Mouse (Mus musculus): ENCODE data around the gene Nmur1. TPM values are rescaled to one million over a fixed set of nuclear protein-coding genes. Genes with fewer than 3 reads are reported as not detected.

The Nmur1 gene
- polyA plus RNA-seq, 1 experiment from 2014 or later = not detected

- Histone ChIP-seq H3K27me3 (ENCODE audit: control insufficient read depth, insufficient read depth, low read length) (no peaks in the 10 kb centered on the region), H3K36me3 (replicated peaks; ENCODE audit: control insufficient read depth, insufficient read depth, low read depth, low read length) (no peaks in the 10 kb centered on the region), H3K27ac (replicated peaks; ENCODE audit: low read depth, low read length) (no peak overlapping the region), H3K9me3 (replicated peaks; ENCODE audit: control insufficient read depth, low read length) (no peaks in the 10 kb centered on the region), H3K4me3 (ENCODE audit: low read depth, low read length) (no peak overlapping the region), H3K4me2 (ENCODE audit: low read depth, low read length) (no peak overlapping the region), H3K9ac (replicated peaks; ENCODE audit: low read length) (no peak overlapping the region), H3K4me1 (ENCODE audit: control insufficient read depth, insufficient read depth, low read length) (no peaks in the 10 kb centered on the region)
- DNase-seq (ENCODE audit: low spot score) = no peak
- ATAC-seq (replicated peaks; ENCODE audit: insufficient number of reproducible peaks, low FRiP score, low TSS enrichment, low read depth) = no peak
- 87% methylated on average over 5 of the region's 5 CpGs for WGBS
Observed at GRCm38 (mm10) chr1:86414715-86415114, 11.3 kb downstream of the Nmur1 start.

DNA sequence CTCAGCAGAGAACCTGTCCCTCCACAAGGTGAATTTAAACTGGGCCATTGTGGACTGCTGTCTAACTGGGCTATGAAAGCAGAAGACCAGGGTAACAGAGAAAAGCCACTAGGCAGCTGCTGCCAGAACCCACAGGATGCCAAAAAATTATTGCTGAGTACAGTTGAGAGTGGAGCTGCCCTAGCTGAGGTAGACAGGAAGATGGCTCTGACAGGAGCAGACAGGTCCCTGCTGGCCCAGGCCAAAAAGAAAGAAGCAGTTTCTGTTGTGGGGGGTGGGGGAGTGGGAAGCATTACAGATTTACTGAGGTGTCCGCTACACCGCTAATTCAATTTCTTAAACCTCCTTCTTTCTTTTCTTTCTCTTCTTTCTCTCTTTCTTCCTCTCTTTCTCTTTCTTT is 16.6 kb downstream of the Nmur1 start:
- H3K27ac ChIP-seq (replicated peaks; ENCODE audit: low read depth, low read length) = no peak overlapping the region
- DNase-seq (ENCODE audit: low spot score) = no peak
- H3K27me3 ChIP-seq (ENCODE audit: control insufficient read depth, insufficient read depth, low read length) = no peaks in the 10 kb centered on the region
- H3K9ac ChIP-seq (replicated peaks; ENCODE audit: low read length) = no peak overlapping the region
- 89% methylated on average over 2 of the region's 2 CpGs for WGBS
- no peaks in the 10 kb centered on the region for H3K4me1 ChIP-seq (ENCODE audit: control insufficient read depth, insufficient read depth, low read length)
- no peak overlapping the region for H3K4me2 ChIP-seq (ENCODE audit: low read depth, low read length)
- no peaks in the 10 kb centered on the region for H3K36me3 ChIP-seq (replicated peaks; ENCODE audit: control insufficient read depth, insufficient read depth, low read depth, low read length)
- H3K9me3 ChIP-seq (replicated peaks; ENCODE audit: control insufficient read depth, low read length) = no peaks in the 10 kb centered on the region; the same call in 1 of the 2 replicates
- no peak overlapping the region for H3K4me3 ChIP-seq (ENCODE audit: low read depth, low read length)
- no peak for ATAC-seq (replicated peaks; ENCODE audit: insufficient number of reproducible peaks, low FRiP score, low TSS enrichment, low read depth)

DNA sequence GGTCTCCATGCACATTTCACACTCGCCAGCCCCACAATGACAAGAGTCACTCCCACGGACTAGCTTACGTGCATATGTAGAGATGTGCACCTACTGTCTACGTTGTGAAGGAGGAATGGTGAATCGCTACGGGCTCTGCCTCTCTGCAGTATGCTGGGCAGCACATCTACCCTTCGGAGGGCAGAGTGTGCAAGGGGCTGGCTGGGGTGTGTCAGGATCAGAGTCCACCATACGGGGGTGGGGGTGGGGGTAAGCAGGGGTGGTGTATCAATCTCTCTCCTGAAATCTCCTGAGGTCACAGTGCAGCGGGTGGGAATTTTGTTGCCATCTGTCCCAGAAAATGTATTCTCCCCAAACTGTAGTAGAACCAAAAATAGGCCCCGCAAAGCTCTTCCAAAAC is 17.5 kb downstream of the Nmur1 start:
- ATAC-seq (replicated peaks; ENCODE audit: insufficient number of reproducible peaks, low FRiP score, low TSS enrichment, low read depth) (no peak), DNase-seq (ENCODE audit: low spot score) (no peak)
- WGBS = 80% methylated on average over 10 of the region's 10 CpGs
- H3K27me3 ChIP-seq (ENCODE audit: control insufficient read depth, insufficient read depth, low read length) = no peaks in the 10 kb centered on the region
- no peak overlapping the region for H3K4me2 ChIP-seq (ENCODE audit: low read depth, low read length)
- no peaks in the 10 kb centered on the region; the same call in 1 of the 2 replicates for H3K9me3 ChIP-seq (replicated peaks; ENCODE audit: control insufficient read depth, low read length)
- no peaks in the 10 kb centered on the region for H3K4me1 ChIP-seq (ENCODE audit: control insufficient read depth, insufficient read depth, low read length)
- no peak overlapping the region for H3K4me3 ChIP-seq (ENCODE audit: low read depth, low read length)
- no peaks in the 10 kb centered on the region for H3K36me3 ChIP-seq (replicated peaks; ENCODE audit: control insufficient read depth, insufficient read depth, low read depth, low read length)
- H3K27ac ChIP-seq (replicated peaks; ENCODE audit: low read depth, low read length) = no peak overlapping the region
- no peak overlapping the region for H3K9ac ChIP-seq (replicated peaks; ENCODE audit: low read length)

GRCm38 (mm10) chr1:86406914-86407313 is 19.1 kb downstream of the Nmur1 start:
- no peaks in the 10 kb centered on the region for H3K27me3 ChIP-seq (ENCODE audit: control insufficient read depth, insufficient read depth, low read length)
- WGBS = 57% methylated on average over 8 of the region's 8 CpGs
- no peak overlapping the region for H3K4me2 ChIP-seq (ENCODE audit: low read depth, low read length)
- no peak overlapping the region for H3K27ac ChIP-seq (replicated peaks; ENCODE audit: low read depth, low read length)
- H3K9ac ChIP-seq (replicated peaks; ENCODE audit: low read length) = no peak overlapping the region
- DNase-seq (ENCODE audit: low spot score) (no peak), ATAC-seq (replicated peaks; ENCODE audit: insufficient number of reproducible peaks, low FRiP score, low TSS enrichment, low read depth) (no peak)
- H3K4me3 ChIP-seq (ENCODE audit: low read depth, low read length) = no peak overlapping the region
- no peaks in the 10 kb centered on the region for H3K36me3 ChIP-seq (replicated peaks; ENCODE audit: control insufficient read depth, insufficient read depth, low read depth, low read length)
- H3K9me3 ChIP-seq (replicated peaks; ENCODE audit: control insufficient read depth, low read length) = no peaks in the 10 kb centered on the region; the same call in 1 of the 2 replicates
- no peaks in the 10 kb centered on the region for H3K4me1 ChIP-seq (ENCODE audit: control insufficient read depth, insufficient read depth, low read length)

GRCm38 (mm10) chr1:86406313-86406712 is 19.7 kb downstream of the Nmur1 start:
- no peak overlapping the region for H3K4me3 ChIP-seq (ENCODE audit: low read depth, low read length)
- H3K4me2 ChIP-seq (ENCODE audit: low read depth, low read length) = no peak overlapping the region
- H3K4me1 ChIP-seq (ENCODE audit: control insufficient read depth, insufficient read depth, low read length) = no peaks in the 10 kb centered on the region
- no peaks in the 10 kb centered on the region for H3K27me3 ChIP-seq (ENCODE audit: control insufficient read depth, insufficient read depth, low read length)
- H3K9me3 ChIP-seq (replicated peaks; ENCODE audit: control insufficient read depth, low read length) = no peaks in the 10 kb centered on the region; the same call in 1 of the 2 replicates
- 78% methylated on average over 4 of the region's 4 CpGs for WGBS
- no peak overlapping the region for H3K27ac ChIP-seq (replicated peaks; ENCODE audit: low read depth, low read length)
- no peaks in the 10 kb centered on the region for H3K36me3 ChIP-seq (replicated peaks; ENCODE audit: control insufficient read depth, insufficient read depth, low read depth, low read length)
- no peak overlapping the region for H3K9ac ChIP-seq (replicated peaks; ENCODE audit: low read length)
- DNase-seq (ENCODE audit: low spot score) (no peak), ATAC-seq (replicated peaks; ENCODE audit: insufficient number of reproducible peaks, low FRiP score, low TSS enrichment, low read depth) (no peak)

GRCm38 (mm10) chr1:86404834-86405233 is 21.2 kb downstream of the Nmur1 start:
- ATAC-seq (replicated peaks; ENCODE audit: insufficient number of reproducible peaks, low FRiP score, low TSS enrichment, low read depth) (no peak), DNase-seq (ENCODE audit: low spot score) (no peak)
- no peak overlapping the region for H3K27ac ChIP-seq (replicated peaks; ENCODE audit: low read depth, low read length)
- H3K9ac ChIP-seq (replicated peaks; ENCODE audit: low read length) = no peak overlapping the region
- H3K4me3 ChIP-seq (ENCODE audit: low read depth, low read length) = no peak overlapping the region
- H3K27me3 ChIP-seq (ENCODE audit: control insufficient read depth, insufficient read depth, low read length) = no peaks in the 10 kb centered on the region
- H3K4me1 ChIP-seq (ENCODE audit: control insufficient read depth, insufficient read depth, low read length) = no peaks in the 10 kb centered on the region
- H3K36me3 ChIP-seq (replicated peaks; ENCODE audit: control insufficient read depth, insufficient read depth, low read depth, low read length) = no peaks in the 10 kb centered on the region
- WGBS = 60% methylated on average over 5 of the region's 5 CpGs
- no peaks in the 10 kb centered on the region; the same call in 1 of the 2 replicates for H3K9me3 ChIP-seq (replicated peaks; ENCODE audit: control insufficient read depth, low read length)
- no peak overlapping the region for H3K4me2 ChIP-seq (ENCODE audit: low read depth, low read length)

- H3K4me2 ChIP-seq (ENCODE audit: low read depth, low read length) = no peak overlapping the region
- H3K9me3 ChIP-seq (replicated peaks; ENCODE audit: control insufficient read depth, low read length) = no peaks in the 10 kb centered on the region; the same call in 1 of the 2 replicates
- ATAC-seq (replicated peaks; ENCODE audit: insufficient number of reproducible peaks, low FRiP score, low TSS enrichment, low read depth) (no peak), DNase-seq (ENCODE audit: low spot score) (no peak)
- H3K27ac ChIP-seq (replicated peaks; ENCODE audit: low read depth, low read length) = no peak overlapping the region
- H3K27me3 ChIP-seq (ENCODE audit: control insufficient read depth, insufficient read depth, low read length) = no peaks in the 10 kb centered on the region
- WGBS = 72% methylated on average over 8 of the region's 8 CpGs
- no peak overlapping the region for H3K9ac ChIP-seq (replicated peaks; ENCODE audit: low read length)
- H3K36me3 ChIP-seq (replicated peaks; ENCODE audit: control insufficient read depth, insufficient read depth, low read depth, low read length) = no peaks in the 10 kb centered on the region
- H3K4me1 ChIP-seq (ENCODE audit: control insufficient read depth, insufficient read depth, low read length) = no peaks in the 10 kb centered on the region
- H3K4me3 ChIP-seq (ENCODE audit: low read depth, low read length) = no peak overlapping the region
Observed at GRCm38 (mm10) chr1:86400096-86400754, 25.8 kb downstream of the Nmur1 start.

DNA sequence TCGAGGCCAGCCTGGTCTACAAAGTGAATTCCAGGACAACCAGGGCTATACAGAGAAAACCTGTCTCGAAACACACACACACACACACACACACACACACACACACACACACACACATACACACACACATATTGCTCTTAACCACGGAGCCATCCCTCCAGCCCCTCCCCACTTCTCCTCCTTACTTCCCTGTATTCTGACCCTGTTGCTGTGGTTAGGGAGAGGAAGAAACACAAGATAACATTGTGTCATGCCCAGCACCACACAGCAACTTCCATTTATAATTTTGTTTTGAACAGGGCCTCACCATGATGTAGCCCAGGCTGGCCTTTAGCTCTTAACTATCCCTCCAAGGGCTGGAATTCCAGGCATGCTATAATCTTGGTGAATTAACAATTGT is 26.7 kb downstream of the Nmur1 start:
- ATAC-seq (replicated peaks; ENCODE audit: insufficient number of reproducible peaks, low FRiP score, low TSS enrichment, low read depth) (no peak), DNase-seq (ENCODE audit: low spot score) (no peak)
- no peaks in the 10 kb centered on the region for H3K27me3 ChIP-seq (ENCODE audit: control insufficient read depth, insufficient read depth, low read length)
- H3K9me3 ChIP-seq (replicated peaks; ENCODE audit: control insufficient read depth, low read length) = no peaks in the 10 kb centered on the region
- no peak overlapping the region for H3K9ac ChIP-seq (replicated peaks; ENCODE audit: low read length)
- no peak overlapping the region for H3K4me3 ChIP-seq (ENCODE audit: low read depth, low read length)
- H3K4me2 ChIP-seq (ENCODE audit: low read depth, low read length) = no peak overlapping the region
- no peaks in the 10 kb centered on the region for H3K36me3 ChIP-seq (replicated peaks; ENCODE audit: control insufficient read depth, insufficient read depth, low read depth, low read length)
- H3K27ac ChIP-seq (replicated peaks; ENCODE audit: low read depth, low read length) = no peak overlapping the region
- H3K4me1 ChIP-seq (ENCODE audit: control insufficient read depth, insufficient read depth, low read length) = no peaks in the 10 kb centered on the region
- 80% methylated on average over 2 of the region's 3 CpGs for WGBS
